Mouse (Mus musculus): ENCODE results near the gene Cxcl1.
"Not testable (repeated sequence)": the region's sequence is repeated elsewhere in the genome, so short reads cannot be mapped to it uniquely, and the experiment has no call there.

Cxcl1 gene

DNA sequence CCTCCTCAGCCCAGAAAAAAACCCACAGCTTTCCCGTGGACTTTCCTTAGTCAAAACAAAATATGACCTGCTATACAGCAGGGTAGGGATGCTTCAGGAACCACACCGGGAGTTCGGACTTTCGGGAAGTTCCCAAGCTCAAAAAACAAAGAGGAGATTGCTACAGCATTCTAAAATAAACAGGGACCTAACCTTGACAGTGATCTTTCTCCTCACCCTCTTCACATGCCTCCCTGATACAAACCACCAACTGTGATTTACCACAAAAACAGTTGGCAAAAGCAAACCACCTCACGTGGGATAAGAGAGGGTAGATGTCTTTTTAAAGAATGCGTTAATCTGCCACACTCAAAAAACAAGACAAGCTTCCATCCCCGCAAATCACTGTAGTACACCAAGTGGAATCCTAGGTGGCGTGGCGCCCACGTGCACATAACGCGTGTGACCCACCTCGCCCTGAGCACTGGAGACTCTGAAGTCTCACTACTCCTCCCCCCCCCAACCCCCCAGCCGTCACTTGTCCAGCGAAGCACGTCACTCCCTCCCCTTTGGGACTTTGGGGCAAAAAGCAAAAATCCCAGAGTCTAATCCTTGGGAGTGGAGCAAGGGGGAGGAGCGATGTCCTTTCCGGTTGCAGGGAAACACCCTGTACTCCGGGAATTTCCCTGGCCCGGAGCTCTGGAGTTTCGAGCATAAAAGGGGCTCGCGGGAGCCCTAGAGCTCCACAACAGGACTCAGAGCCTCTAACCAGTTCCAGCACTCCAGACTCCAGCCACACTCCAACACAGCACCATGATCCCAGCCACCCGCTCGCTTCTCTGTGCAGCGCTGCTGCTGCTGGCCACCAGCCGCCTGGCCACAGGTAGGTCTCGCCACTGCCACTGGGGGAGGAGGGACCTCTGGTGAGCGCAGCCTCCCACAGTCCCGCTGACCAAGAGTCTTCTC lies at the start of gene Cxcl1:
Gene Cxcl1 (plus strand): TSS at position 723 of the 945 bp plus-strand sequence.
- DNase-seq (ENCODE audit: low read depth, low spot score), result no peak

DNA sequence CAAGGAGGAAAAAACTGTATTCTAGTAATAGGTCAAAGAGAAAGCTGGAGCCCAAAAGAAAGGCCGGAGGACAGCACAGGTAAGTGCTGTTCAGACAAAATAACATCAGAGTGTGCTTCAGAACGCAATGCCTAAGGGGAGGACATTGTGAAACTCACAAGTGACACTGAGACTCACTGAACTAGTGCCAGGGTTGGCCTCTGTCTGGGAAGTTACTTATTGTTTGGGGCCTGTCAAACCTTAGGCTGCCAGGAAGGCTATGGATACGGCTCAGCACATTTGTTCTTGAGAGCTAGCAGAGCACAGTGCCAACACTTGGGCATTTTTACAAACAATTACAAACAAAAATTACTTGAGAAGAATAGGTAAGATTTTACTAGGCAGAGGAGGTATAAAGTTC lies 47.1 kb upstream of the Cxcl1 start:
- DNase-seq (ENCODE audit: low read depth, low spot score), result no peak

DNA sequence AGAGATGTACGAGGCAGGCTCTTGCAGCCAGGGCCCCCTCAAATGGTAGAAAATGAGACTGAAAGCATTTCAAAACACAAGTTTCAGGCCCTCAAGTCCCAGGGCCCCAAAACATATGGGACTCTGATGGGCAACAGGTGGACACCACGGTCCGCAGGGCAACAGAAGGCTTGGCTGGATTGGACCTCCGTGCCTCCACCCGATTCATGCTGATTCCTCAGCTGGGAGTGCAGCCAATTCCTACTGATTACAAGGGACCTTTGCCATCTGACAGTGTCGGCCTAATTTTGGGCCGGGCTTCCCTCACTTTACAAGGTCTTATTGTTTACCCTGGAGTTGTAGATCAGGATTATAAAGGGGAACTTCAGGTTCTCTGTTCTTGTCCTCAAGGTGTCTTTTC lies 40.9 kb upstream of the Cxcl1 start:
- DNase-seq (ENCODE audit: low read depth, low spot score), result not testable (repeated sequence)

GRCm38 (mm10) chr5:90851391-90851790 lies 39.6 kb upstream of the Cxcl1 start:
- DNase-seq (ENCODE audit: low read depth, low spot score), result not testable (repeated sequence)

DNA sequence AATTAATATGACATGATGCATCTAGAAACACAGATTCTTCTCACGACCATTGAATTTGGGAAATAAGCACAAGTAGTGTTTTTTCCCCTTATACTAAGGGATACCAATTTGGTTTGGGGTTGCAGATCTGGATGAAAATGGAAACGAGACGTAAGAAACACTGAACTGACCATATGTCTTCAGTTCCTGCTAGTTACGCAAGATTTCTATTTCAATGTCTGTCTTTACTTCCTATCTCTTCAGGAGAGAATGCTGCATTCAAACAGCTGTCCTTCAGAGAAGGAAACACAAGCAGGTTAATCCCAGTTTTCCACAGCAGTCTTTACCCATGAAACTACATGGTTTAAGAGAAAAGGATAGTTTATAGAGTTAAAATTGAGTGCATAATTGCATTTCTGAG lies 37.8 kb upstream of the Cxcl1 start:
- DNase-seq (ENCODE audit: low read depth, low spot score), result no peak

GRCm38 (mm10) chr5:90855308-90856230 lies 35.5 kb upstream of the Cxcl1 start:
- no peak for DNase-seq (ENCODE audit: low read depth, low spot score)

GRCm38 (mm10) chr5:90857463-90857862 lies 33.6 kb upstream of the Cxcl1 start:
- DNase-seq (ENCODE audit: low read depth, low spot score), result no peak

GRCm38 (mm10) chr5:90858429-90858828 lies 32.6 kb upstream of the Cxcl1 start:
- no peak for DNase-seq (ENCODE audit: low read depth, low spot score)

DNA sequence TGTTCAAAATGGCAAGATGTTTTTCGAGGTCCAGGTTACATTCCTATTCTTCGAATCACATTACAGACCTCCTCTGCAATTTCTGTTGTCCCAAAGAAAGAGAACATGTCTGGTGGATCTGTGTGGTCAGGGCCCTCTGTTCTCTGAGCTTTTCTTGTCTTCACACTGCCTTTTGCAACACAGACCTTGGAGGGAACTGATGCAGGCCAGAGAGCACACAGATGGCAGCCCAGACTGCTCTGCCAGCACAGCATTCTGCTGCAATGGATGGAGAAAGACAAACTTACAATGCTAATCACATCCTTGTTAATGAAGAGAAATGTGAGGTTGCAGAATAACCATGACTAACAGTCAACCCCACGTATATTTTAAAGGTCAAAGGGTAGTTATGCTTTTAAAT lies 32.0 kb upstream of the Cxcl1 start:
- no peak for DNase-seq (ENCODE audit: low read depth, low spot score)

- no peak for DNase-seq (ENCODE audit: low read depth, low spot score)
Observed at GRCm38 (mm10) chr5:90861876-90862375, 29.1 kb upstream of the Cxcl1 start.

DNA sequence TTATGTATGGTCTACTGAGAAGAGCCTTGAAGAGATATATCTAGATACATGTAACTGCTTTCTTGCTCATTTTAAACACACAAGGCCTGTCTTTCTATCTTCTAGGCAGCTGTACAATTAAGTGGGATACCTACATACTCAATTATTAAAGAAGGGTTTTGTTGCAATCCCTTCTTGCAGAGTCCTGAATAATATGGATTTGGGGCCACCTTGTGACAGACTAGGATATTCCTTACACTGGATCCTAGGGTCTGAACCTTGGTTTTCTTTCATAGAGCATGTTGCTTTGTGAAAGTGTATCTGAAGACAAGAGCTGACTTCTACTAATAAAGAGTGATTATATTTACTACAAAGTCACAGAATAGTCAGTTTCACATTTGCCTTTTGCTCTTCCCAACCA lies 24.3 kb upstream of the Cxcl1 start:
- DNase-seq (ENCODE audit: low read depth, low spot score), result no peak

DNA sequence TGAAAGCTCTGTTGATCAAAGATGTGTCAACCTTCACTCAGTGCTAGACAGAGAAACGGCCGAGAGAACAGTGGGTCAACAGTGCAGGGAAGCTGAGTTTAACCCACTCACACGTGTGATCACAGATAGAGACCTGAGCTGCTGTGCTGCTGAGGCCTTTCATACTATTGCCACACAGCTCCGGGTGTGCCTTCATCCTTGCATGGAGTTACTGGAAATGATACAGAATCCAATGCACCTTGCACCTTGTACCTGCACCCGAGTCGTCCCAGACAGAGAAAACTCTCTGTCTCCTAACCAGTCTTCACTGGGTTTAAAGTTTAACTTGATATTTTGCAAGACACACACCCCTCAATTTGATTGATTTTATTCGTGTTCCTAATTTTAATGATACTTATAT lies 18.7 kb upstream of the Cxcl1 start:
- DNase-seq (ENCODE audit: low read depth, low spot score), result no peak

GRCm38 (mm10) chr5:90876045-90876444 lies 15.0 kb upstream of the Cxcl1 start:
- no peak for DNase-seq (ENCODE audit: low read depth, low spot score)

GRCm38 (mm10) chr5:90876471-90877172 lies 14.4 kb upstream of the Cxcl1 start:
- no peak for DNase-seq (ENCODE audit: low read depth, low spot score)

GRCm38 (mm10) chr5:90877173-90877512 lies 13.9 kb upstream of the Cxcl1 start:
- DNase-seq (ENCODE audit: low read depth, low spot score), result no peak

DNA sequence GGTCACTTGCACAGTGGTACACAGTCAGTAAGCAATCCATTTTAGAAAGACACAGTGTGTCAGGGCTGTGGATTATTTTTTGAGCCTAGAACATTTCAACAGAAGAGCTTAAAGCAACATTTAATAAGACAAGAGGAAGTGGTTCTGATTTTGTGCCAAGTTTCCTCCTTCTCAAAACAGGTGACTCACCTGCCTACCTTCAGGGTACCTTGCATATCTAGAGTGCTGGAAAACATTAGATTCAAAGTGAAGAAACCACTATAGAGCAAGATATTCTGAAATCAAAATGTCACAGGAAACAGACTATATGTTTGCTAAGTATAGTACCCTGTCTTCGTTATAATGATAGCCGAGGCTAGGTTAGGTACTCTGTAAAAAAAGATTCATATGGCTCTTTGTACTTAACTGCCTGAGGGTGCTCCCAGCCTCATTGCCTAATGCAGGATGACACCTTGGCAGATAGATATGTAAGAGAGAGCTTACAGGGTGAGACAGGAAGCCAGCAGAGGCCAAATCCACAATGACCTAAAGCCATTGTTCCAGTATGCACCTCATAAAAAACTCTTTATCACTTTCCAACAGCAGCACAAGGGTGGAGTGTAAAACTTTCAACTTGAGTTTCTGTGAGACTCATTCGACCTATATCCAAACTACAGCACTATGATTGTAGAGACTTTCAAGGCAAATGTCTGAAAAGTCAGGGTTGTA lies 11.6 kb upstream of the Cxcl1 start:
- no peak for DNase-seq (ENCODE audit: low read depth, low spot score)

- DNase-seq (ENCODE audit: low read depth, low spot score), result no peak
Observed at GRCm38 (mm10) chr5:90880335-90880850, 10.6 kb upstream of the Cxcl1 start.

GRCm38 (mm10) chr5:90881021-90881420 lies 10.0 kb upstream of the Cxcl1 start:
- no peak for DNase-seq (ENCODE audit: low read depth, low spot score)

DNA sequence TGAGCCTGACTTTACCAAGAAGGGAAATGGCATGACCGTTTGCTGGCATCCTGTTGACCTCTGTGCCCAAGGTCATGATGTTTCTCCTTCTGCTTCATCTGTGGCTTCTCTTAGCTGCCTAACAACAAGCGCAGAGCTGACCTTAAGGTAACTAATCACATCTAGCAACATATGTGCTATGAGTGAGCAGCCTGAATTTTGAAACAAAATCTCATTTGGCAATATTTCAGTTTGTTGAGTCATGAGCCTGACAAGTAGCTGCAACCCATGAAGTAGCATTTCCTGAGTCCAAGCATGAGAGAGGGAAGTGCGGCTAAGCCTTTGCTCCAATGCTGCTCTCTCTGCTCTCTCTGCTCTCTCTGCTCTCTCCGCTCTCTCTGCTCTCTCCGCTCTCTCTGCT lies 9.4 kb upstream of the Cxcl1 start:
- no peak for DNase-seq (ENCODE audit: low read depth, low spot score)

GRCm38 (mm10) chr5:90882146-90882545 lies 8.9 kb upstream of the Cxcl1 start:
- DNase-seq (ENCODE audit: low read depth, low spot score), result no peak
